28 mouse cellular contexts compared by ENCODE assay signal in genomic region chr3:102657116-102657515, GRCm38 (mm10).
DNase-seq lines count a peak whose midpoint lies in the region; ATAC-seq and TF ChIP-seq lines count a peak whose summit lies in the region.
"Had no signal": no experiment of that assay in that cellular context is flagged by ENCODE, and none has a peak within 500 bp of the region (broad histone marks: within the 10 kb centered on the region; RNA-seq: fewer than 3 reads in every experiment).

No protein-coding gene starts in this region.

- TF ChIP-seq CTCF in liver, adult 2 months (IDR thresholded peaks at IDR 0.05; ENCODE audit: low read depth, low read length) = no peak

- H3K79me2 ChIP-seq in liver, adult 2 months (ENCODE audit: control insufficient read depth, insufficient read depth, low read length) = no peaks in the 10 kb centered on the region

- H3K4me1 ChIP-seq in liver, adult 2 months (ENCODE audit: control insufficient read depth, insufficient read depth, low read length) = no peaks in the 10 kb centered on the region
- no peaks in the 10 kb centered on the region for H3K4me1 ChIP-seq in liver, embryonic 12.5 days
- peaks cover 43% of the 10 kb centered on the region for H3K4me1 ChIP-seq in limb, embryonic 10.5 days
- H3K4me1 ChIP-seq in midbrain, embryonic 10.5 days = 0 out of 2 replicates have a peak, but pooled peaks cover 4% of the 10 kb centered on the region
- H3K4me1 ChIP-seq: forebrain, embryonic 15.5 days; heart, embryonic 12.5 days; liver, embryonic 15.5 days; midbrain, embryonic 12.5 days had no signal

- no peak overlapping the region for H3K9ac ChIP-seq in liver, adult 2 months (ENCODE audit: low read depth, low read length)
- H3K9ac ChIP-seq in liver, embryonic 12.5 days = no peak overlapping the region
- H3K9ac ChIP-seq: embryonic facial prominence, embryonic 12.5 days; forebrain, embryonic 15.5 days; heart, embryonic 12.5 days; limb, embryonic 15.5 days; liver, embryonic 15.5 days; lung, embryonic 14.5 days; midbrain, embryonic 12.5 days had no signal

- no peak overlapping the region for H3K27ac ChIP-seq in liver, adult 2 months (replicated peaks; ENCODE audit: insufficient read depth, low read depth, low read length)
- no peak overlapping the region for H3K27ac ChIP-seq in liver, embryonic 12.5 days
- peak overlapping the region; percentile 66 for H3K27ac ChIP-seq in limb, embryonic 10.5 days
- H3K27ac ChIP-seq in midbrain, embryonic 10.5 days (replicated peaks) = no peak overlapping the region
- H3K27ac ChIP-seq: embryonic facial prominence, embryonic 12.5 days; forebrain, embryonic 10.5 days; forebrain, embryonic 15.5 days; gastrocnemius, adult 2 months; heart, adult 2 months; limb, embryonic 15.5 days; liver, embryonic 15.5 days; midbrain, embryonic 12.5 days had no signal

- H3K9me3 ChIP-seq in liver, embryonic 12.5 days (replicated peaks) = no peaks in the 10 kb centered on the region
- H3K9me3 ChIP-seq in limb, embryonic 10.5 days (replicated peaks) = no peaks in the 10 kb centered on the region
- H3K9me3 ChIP-seq in midbrain, embryonic 10.5 days (replicated peaks) = no peaks in the 10 kb centered on the region
- H3K9me3 ChIP-seq: embryonic facial prominence, embryonic 12.5 days; forebrain, embryonic 10.5 days; forebrain, embryonic 15.5 days; heart, embryonic 12.5 days; limb, embryonic 15.5 days; liver, embryonic 15.5 days; midbrain, embryonic 12.5 days had no signal

- no peaks in the 10 kb centered on the region for H3K27me3 ChIP-seq in liver, adult 2 months (ENCODE audit: control insufficient read depth, insufficient read depth, low read length)
- no peaks in the 10 kb centered on the region for H3K27me3 ChIP-seq in liver, embryonic 12.5 days (replicated peaks)
- no peaks in the 10 kb centered on the region for H3K27me3 ChIP-seq in limb, embryonic 10.5 days (ENCODE audit: low read depth, poor library complexity, severe bottlenecking)
- H3K27me3 ChIP-seq in midbrain, embryonic 10.5 days (ENCODE audit: low read depth, poor library complexity, severe bottlenecking) = no peaks in the 10 kb centered on the region
- H3K27me3 ChIP-seq: CH12.LX; embryonic facial prominence, embryonic 12.5 days; forebrain, embryonic 15.5 days; heart, embryonic 12.5 days; limb, embryonic 15.5 days; liver, embryonic 15.5 days; midbrain, embryonic 12.5 days had no signal

- DNase-seq in embryo, embryonic 10.5 days (ENCODE audit: low spot score) = peak; percentile 41
- DNase-seq in embryo, embryonic 9.5 days (ENCODE audit: extremely low spot score) = no peak
- DNase-seq in liver, adult 2 months (ENCODE audit: extremely low read depth, low read depth, low spot score) = peak; percentile 56
- peak; percentile 76 for DNase-seq in limb, embryonic 10.5 days (ENCODE audit: low spot score)
- DNase-seq in mesoderm, embryonic 11.5 days (ENCODE audit: low read depth, low spot score) = peak; percentile 57
- no peak for DNase-seq in kidney, postnatal 4 days
- DNase-seq in midbrain, embryonic 10.5 days (ENCODE audit: low spot score) = no peak
- DNase-seq: cerebellum, adult 18-20 months; gastrocnemius, postnatal 36 days; heart, adult 2 months; kidney, adult 9 months; kidney, postnatal 10 days; layer of hippocampus, adult 9-11 months; lung, embryonic 14.5 days; spleen, adult 18-20 months; thymus, postnatal 14 days had no signal

- ATAC-seq in liver, embryonic 12.5 days = no peak
- ATAC-seq: forebrain, embryonic 15.5 days; intestine, postnatal 0 days had no signal

- no peak overlapping the region for H3K4me3 ChIP-seq in liver, adult 2 months (ENCODE audit: insufficient read depth, low read depth, low read length)
- no peak overlapping the region for H3K4me3 ChIP-seq in liver, embryonic 12.5 days
- H3K4me3 ChIP-seq in limb, embryonic 10.5 days = no peak overlapping the region
- H3K4me3 ChIP-seq in midbrain, embryonic 10.5 days = no peak overlapping the region
- H3K4me3 ChIP-seq: embryonic facial prominence, embryonic 12.5 days; forebrain, embryonic 10.5 days; forebrain, embryonic 15.5 days; gastrocnemius, adult 2 months; heart, adult 2 months; heart, embryonic 12.5 days; limb, embryonic 15.5 days; liver, embryonic 15.5 days; midbrain, embryonic 12.5 days; myocyte had no signal

- 66% methylated on average over 7 of the region's 7 CpGs for WGBS in liver, adult 2 months
- WGBS in liver, embryonic 12.5 days (ENCODE audit: insufficient replicate concordance) = 61% methylated on average over 7 of the region's 7 CpGs
- WGBS in limb, embryonic 10.5 days = 30% methylated on average over 7 of the region's 7 CpGs
- WGBS in midbrain, embryonic 10.5 days = 79% methylated on average over 7 of the region's 7 CpGs

- no peaks in the 10 kb centered on the region for H3K36me3 ChIP-seq in liver, adult 2 months (ENCODE audit: control insufficient read depth, insufficient read depth, low read length)
- no peaks in the 10 kb centered on the region for H3K36me3 ChIP-seq in liver, embryonic 12.5 days
- H3K36me3 ChIP-seq in limb, embryonic 10.5 days = no peaks in the 10 kb centered on the region
- no peaks in the 10 kb centered on the region for H3K36me3 ChIP-seq in midbrain, embryonic 10.5 days
- H3K36me3 ChIP-seq: embryonic facial prominence, embryonic 12.5 days; forebrain, embryonic 10.5 days; forebrain, embryonic 15.5 days; heart, embryonic 12.5 days; limb, embryonic 15.5 days; liver, embryonic 15.5 days; midbrain, embryonic 12.5 days had no signal

- TF ChIP-seq POLR2A in liver, adult 2 months (IDR thresholded peaks at IDR 0.05; ENCODE audit: extremely low read depth, insufficient read depth, low read length) = no peak

- H3K4me2 ChIP-seq in liver, embryonic 12.5 days = no peak overlapping the region
- H3K4me2 ChIP-seq: embryonic facial prominence, embryonic 12.5 days; forebrain, embryonic 15.5 days; heart, embryonic 12.5 days; limb, embryonic 15.5 days; liver, embryonic 15.5 days; lung, embryonic 14.5 days; midbrain, embryonic 12.5 days had no signal

Comparison
In these comparisons a context has a peak if more than half of its experiments do, and no peak if none do; other contexts are left out.
1. DNase-seq: peak in embryo, embryonic 10.5 days (single experiment), liver, adult 2 months (single experiment), limb, embryonic 10.5 days (single experiment) and mesoderm, embryonic 11.5 days (single experiment); none in embryo, embryonic 9.5 days (single experiment), kidney, postnatal 4 days (0 of 2) and midbrain, embryonic 10.5 days (single experiment).